Mouse (Mus musculus) small intestine, adult 2 months (tissue): ENCODE data around the gene Trim33.

ENCODE experiments used
- CTCF ChIP-seq: fragments of 200-500 bp; IDR thresholded peaks from 2 replicates; pipeline ENCODE4 v1.5.1; 2012; ENCODE audit warnings: low read depth, mild to moderate bottlenecking, control low read depth, inconsistent platforms, low read length, moderate library complexity, mixed read lengths; ENCODE audit not compliant: insufficient replicate concordance, insufficient read length; ENCODE audit errors: extremely low read depth
- POLR2A ChIP-seq: fragments of 200-500 bp; IDR thresholded peaks from 2 replicates; pipeline ENCODE4 v1.6.1; 2012; ENCODE audit warnings: low read depth, mild to moderate bottlenecking, control low read depth, inconsistent platforms, low read length, moderate library complexity

GRCm38 (mm10) chr3:103354041-103354440 lies 74.9 kb downstream of the Trim33 start:
- TF ChIP-seq CTCF (no peak), POLR2A (no peak)
